Mouse (Mus musculus) liver, embryonic 12.5 days (tissue): Measurements from ENCODE around the gene Zdhhc11. TPM values are rescaled to one million over a fixed set of nuclear protein-coding genes. Genes with fewer than 3 reads are reported as not detected.

Experiments
- ATAC-seq: fragments of 200-750 bp; cut with Nextera tagmentation; 2 replicates; pipeline ENCODE4 v1.8.0; 2017; ENCODE audit warnings: moderate number of reproducible peaks, mild to moderate bottlenecking, moderate library complexity
- H3K27ac ChIP-seq: fragments of 300-500 bp; sonication (generic); 2 replicates; pipeline ENCODE4 v1.5.1; 2016; ENCODE audit warnings: mild to moderate bottlenecking
- H3K27me3 ChIP-seq: fragments of 300-500 bp; sonication (generic); replicated peaks from 2 replicates; pipeline ENCODE4 v1.6.1; 2016; ENCODE audit warnings: mild to moderate bottlenecking, moderate library complexity
- H3K36me3 ChIP-seq: fragments of 300-500 bp; sonication (generic); 2 replicates; pipeline ENCODE4 v1.6.1; 2016; ENCODE audit warnings: mild to moderate bottlenecking, moderate library complexity
- H3K4me1 ChIP-seq: fragments of 300-500 bp; sonication (generic); 2 replicates; pipeline ENCODE4 v1.6.1; 2016
- H3K4me2 ChIP-seq: fragments of 300-500 bp; sonication (generic); 2 replicates; pipeline ENCODE4 v1.6.1; 2016; ENCODE audit warnings: mild to moderate bottlenecking, moderate library complexity
- H3K4me3 ChIP-seq: fragments of 300-500 bp; sonication (generic); 2 replicates; pipeline ENCODE4 v1.5.1; 2016; ENCODE audit warnings: mild to moderate bottlenecking, moderate library complexity
- H3K9ac ChIP-seq: fragments of 300-500 bp; sonication (generic); 2 replicates; pipeline ENCODE4 v1.6.1; 2016; ENCODE audit warnings: mild to moderate bottlenecking, moderate library complexity
- H3K9me3 ChIP-seq: fragments of 300-500 bp; sonication (generic); replicated peaks from 2 replicates; pipeline ENCODE4 v1.6.1; 2016; ENCODE audit warnings: mild to moderate bottlenecking, moderate library complexity
- WGBS: fragments of 180-500 bp; shearing (Covaris S2); methylation state at CpG from one replicate; pipeline ENCODE4 v1.1.7; 2016; ENCODE audit not compliant: insufficient replicate concordance; 5-methylcytosine and 5-hydroxymethylcytosine counted together
- microRNA-seq: library from miRNA; unstranded; fragments of <30 nt; microRNA quantifications from one replicate; pipeline ENCODE4, GENCODE M21; 2017
- polyA plus RNA-seq: library from polyadenylated mRNA; unstranded; fragments of >200 nt; fragmentation: Nextera tagmentation; extraction: Ambion mirVana; gene quantifications from 2 replicates; pipeline ENCODE4 v1.2.1, GENCODE M21; 2016

Gene Zdhhc11
- polyA plus RNA-seq, 1 experiment from 2014 or later = not detected

DNA sequence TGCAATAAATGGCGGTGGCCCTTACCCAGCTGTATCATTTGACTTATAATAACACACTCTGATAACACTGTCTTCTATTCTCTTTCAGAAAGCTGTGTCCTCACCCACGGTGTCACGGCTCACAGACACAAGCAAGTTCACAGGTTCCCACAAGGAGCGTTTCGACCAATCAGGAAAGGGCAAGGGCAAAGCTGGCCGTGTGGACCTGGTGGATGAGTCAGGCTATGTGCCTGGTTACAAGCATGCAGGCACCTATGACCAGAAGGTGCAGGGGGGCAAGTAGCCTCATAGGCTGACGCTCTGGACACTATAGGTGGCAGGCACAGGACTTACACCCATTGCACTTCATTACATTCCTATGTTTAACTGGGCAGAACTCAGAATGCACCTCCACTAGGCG is 67.5 kb downstream of the Zdhhc11 start:
- WGBS = 77% methylated on average over 8 of the region's 8 CpGs

GRCm38 (mm10) chr13:74034756-74035155 is 71.1 kb downstream of the Zdhhc11 start:
- no peak for ATAC-seq
- no peak overlapping the region for H3K4me3 ChIP-seq
- no peak overlapping the region for H3K4me2 ChIP-seq
- no peaks in the 10 kb centered on the region for H3K4me1 ChIP-seq
- no peaks in the 10 kb centered on the region for H3K27me3 ChIP-seq
- 74% methylated on average over 2 of the region's 2 CpGs for WGBS
- no peak overlapping the region for H3K9ac ChIP-seq
- peaks cover 27% of the 10 kb centered on the region for H3K36me3 ChIP-seq
- H3K27ac ChIP-seq = no peak overlapping the region
- no peaks in the 10 kb centered on the region for H3K9me3 ChIP-seq

More for the DNA sequence above, 67.5 kb downstream of the Zdhhc11 start:
- no peak for ATAC-seq
- H3K4me1 ChIP-seq = no peaks in the 10 kb centered on the region
- H3K27me3 ChIP-seq = no peaks in the 10 kb centered on the region
- H3K4me3 ChIP-seq = no peak overlapping the region
- H3K27ac ChIP-seq = no peak overlapping the region
- H3K9ac ChIP-seq = no peak overlapping the region
- H3K4me2 ChIP-seq = no peak overlapping the region
- H3K9me3 ChIP-seq = no peaks in the 10 kb centered on the region
- peaks cover under 1% of the 10 kb centered on the region; the same call in 1 of the 2 replicates for H3K36me3 ChIP-seq

- Histone ChIP-seq H3K27ac (no peak overlapping the region), H3K4me2 (no peak overlapping the region), H3K9me3 (no peaks in the 10 kb centered on the region), H3K27me3 (no peaks in the 10 kb centered on the region), H3K36me3 (peaks cover 37% of the 10 kb centered on the region), H3K9ac (no peak overlapping the region), H3K4me1 (no peaks in the 10 kb centered on the region), H3K4me3 (no peak overlapping the region)
- WGBS = 83% methylated on average over 2 of the region's 2 CpGs
- ATAC-seq = no peak
Measured at GRCm38 (mm10) chr13:74035776-74036175, 72.1 kb downstream of the Zdhhc11 start.

GRCm38 (mm10) chr13:74039926-74040325 is 76.3 kb downstream of the Zdhhc11 start:
- Histone ChIP-seq H3K36me3 (peaks cover 71% of the 10 kb centered on the region), H3K4me3 (no peak overlapping the region), H3K9ac (no peak overlapping the region), H3K9me3 (no peaks in the 10 kb centered on the region), H3K27ac (no peak overlapping the region), H3K4me2 (no peak overlapping the region), H3K4me1 (no peaks in the 10 kb centered on the region), H3K27me3 (no peaks in the 10 kb centered on the region)
- no peak for ATAC-seq
- 64% methylated on average over 3 of the region's 3 CpGs for WGBS

Small RNA genes within 50 kb of the gene (microRNA-seq; reads per million reads assigned to microRNA genes)
- not detected for gene Gm25197

Other genes with a start within 250 kb of the Zdhhc11 start
- 10.8 and 11.1 TPM in 2 replicates for gene Slc12a7, start 230.8 kb upstream of the Zdhhc11 start, polyA plus RNA-seq
- gene Nkd2, start 116.2 kb upstream of the Zdhhc11 start, polyA plus RNA-seq = 0.21 and 0.42 TPM in 2 replicates
- 37.6 and 38.6 TPM in 2 replicates for gene Trip13, start 26.1 kb upstream of the Zdhhc11 start, polyA plus RNA-seq
- gene Brd9, start 26.0 kb upstream of the Zdhhc11 start, polyA plus RNA-seq = 19.9 and 20.2 TPM in 2 replicates
- gene Tppp, start 45.6 kb downstream of the Zdhhc11 start, polyA plus RNA-seq = 0.32 and 0.39 TPM in 2 replicates
- 9.1 and 9.4 TPM in 2 replicates for gene Cep72, start 98.4 kb downstream of the Zdhhc11 start, polyA plus RNA-seq
- not detected in 2 replicates for gene Slc9a3, start 157.6 kb downstream of the Zdhhc11 start, polyA plus RNA-seq
- gene Exoc3, start 244.9 kb downstream of the Zdhhc11 start, polyA plus RNA-seq = 32.9 and 36.4 TPM in 2 replicates